Mouse (Mus musculus): Measurements from ENCODE around the gene Smyd5. TPM values are rescaled to one million over a fixed set of nuclear protein-coding genes. Genes with fewer than 3 reads are reported as not detected.

Gene Smyd5
- total RNA-seq (2021): 10 to 100 TPM; 39.3 to 43.5 TPM
- long read RNA-seq, experiment 1, transcript Smyd5-201 (13 exons, 2,486 nt): major isoform, 14 of 23 reads
- long read RNA-seq, experiment 1, partial matches to known transcripts: 1 of 23 reads
- long read RNA-seq, experiment 1, other reads (novel, unspliced or antisense): 7 of 23 reads
- long read RNA-seq, experiment 2, transcript Smyd5-201 (13 exons, 2,486 nt): major isoform, 26 of 44 reads
- long read RNA-seq, experiment 2, partial matches to known transcripts: 13 of 44 reads
- long read RNA-seq, experiment 2, other reads (novel, unspliced or antisense): 4 of 44 reads

- DNase-seq (ENCODE audit: low spot score in 2 of 2): peak; percentile 72 to 75
Observed at GRCm38 (mm10) chr6:85431842-85432431, at the start of gene Smyd5. Smyd5 (plus strand) TSS chr6:85431989.

- DNase-seq (ENCODE audit: low spot score in 2 of 2): no peak
Observed at GRCm38 (mm10) chr6:85382791-85383190, 49.0 kb upstream of the Smyd5 start.

DNA sequence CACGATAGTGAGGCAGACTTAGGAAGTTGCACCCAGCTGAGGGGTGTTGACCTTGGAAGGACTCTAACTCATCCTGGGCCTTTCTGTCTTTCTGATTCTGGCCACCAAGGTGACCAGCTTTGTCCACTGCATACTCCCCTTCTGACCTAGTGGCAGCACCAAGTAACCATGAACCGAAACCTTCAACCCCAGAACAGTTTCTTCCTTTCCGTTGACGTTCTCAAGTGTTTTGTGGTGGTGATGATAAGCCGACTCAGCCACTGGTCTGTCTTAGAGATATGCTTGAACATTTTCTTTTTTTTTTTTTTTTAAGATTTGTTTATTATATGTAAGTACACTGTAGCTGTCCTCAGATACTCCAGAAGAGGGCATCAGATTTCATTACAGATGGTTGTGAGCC lies 43.2 kb upstream of the Smyd5 start:
- no peak for DNase-seq (ENCODE audit: low spot score in 2 of 2)

- no peak for DNase-seq (ENCODE audit: low spot score in 2 of 2)
Observed at GRCm38 (mm10) chr6:85391803-85392202, 40.0 kb upstream of the Smyd5 start.

DNA sequence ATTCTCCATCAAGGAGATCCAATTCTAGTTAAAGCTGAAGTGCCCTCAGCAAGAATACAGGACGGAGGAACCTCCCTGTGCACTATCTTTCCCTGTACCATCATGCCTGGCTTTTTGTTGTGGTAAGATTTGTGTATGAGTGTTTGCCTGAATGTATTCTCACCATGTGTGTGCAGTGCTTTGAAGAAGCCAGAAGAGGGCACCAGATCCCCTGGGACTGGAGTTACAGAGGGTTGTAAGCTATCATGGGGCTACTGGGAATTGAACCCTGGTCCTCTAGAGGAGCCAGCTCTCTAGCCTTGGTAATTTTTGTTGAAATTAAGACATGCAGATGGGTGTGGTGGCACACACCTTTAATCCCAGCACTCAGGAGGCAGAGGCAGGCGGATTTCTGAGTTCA lies 36.4 kb upstream of the Smyd5 start:
- no peak for DNase-seq (ENCODE audit: low spot score in 2 of 2)

DNA sequence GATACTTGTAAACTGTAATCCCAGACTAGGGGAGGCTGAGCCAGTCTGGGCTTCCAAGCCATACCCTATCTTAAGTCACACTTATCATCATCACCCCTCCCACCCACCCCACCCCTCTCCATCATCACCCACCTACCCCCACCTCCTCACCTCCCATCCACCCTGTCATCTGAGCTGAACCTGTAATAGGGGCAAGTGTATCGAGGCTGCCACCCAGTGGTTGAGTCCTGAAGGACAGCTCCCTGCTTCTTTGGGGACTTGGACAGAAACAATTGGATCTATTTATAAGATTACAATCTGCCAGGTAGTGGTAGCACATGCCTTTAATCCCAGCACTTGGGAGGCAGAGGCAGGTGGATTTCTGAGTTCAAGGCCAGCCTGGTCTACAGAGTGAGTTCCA lies 34.6 kb upstream of the Smyd5 start:
- DNase-seq (ENCODE audit: low spot score in 2 of 2): no peak

- DNase-seq (ENCODE audit: low spot score in 2 of 2): no peak
Observed at GRCm38 (mm10) chr6:85399715-85400114, 32.1 kb upstream of the Smyd5 start.

DNA sequence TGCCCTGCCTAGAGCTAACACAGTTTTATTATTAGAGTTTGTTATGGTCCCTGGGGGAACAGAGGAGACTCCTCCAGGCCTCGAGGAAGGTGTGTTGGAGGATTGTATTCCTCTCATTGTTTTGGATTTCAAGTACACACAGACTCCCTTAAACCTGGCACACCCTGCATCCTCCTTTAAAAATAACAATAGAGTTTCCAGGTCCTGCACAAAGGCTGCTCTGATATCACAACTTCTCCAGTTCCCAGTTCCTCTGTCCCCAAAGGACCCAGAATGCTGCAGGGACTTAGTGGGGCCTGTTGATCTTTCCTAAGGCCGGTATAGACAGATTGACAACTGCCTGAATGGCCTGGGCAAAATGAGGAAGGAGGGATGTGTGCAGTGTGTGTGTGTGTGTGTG lies 29.2 kb upstream of the Smyd5 start:
- DNase-seq (ENCODE audit: low spot score in 2 of 2): no peak

GRCm38 (mm10) chr6:85403039-85403438 lies 28.8 kb upstream of the Smyd5 start:
- no peak for DNase-seq (ENCODE audit: low spot score in 2 of 2)

DNA sequence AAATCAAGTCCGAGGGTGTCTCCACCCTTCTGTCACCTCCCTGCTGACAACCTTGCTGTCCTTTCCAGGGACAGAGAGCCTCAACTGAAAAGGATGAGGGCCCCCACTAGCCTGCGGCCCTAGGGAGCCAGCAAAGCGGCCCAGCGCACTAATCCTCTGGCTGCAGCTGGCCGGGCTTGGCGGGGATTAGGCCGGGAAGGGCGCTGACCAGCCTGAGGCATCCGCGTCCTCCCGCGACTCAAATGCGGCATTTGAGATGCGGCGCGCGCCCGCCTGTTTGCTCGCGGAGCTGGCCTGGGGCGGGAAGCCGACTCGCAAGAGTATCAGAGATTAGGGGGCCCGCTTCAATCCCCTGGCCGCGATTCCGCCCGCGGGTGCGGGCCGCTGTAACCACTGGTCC lies 22.8 kb upstream of the Smyd5 start:
- DNase-seq (ENCODE audit: low spot score in 2 of 2): no peak

GRCm38 (mm10) chr6:85410771-85411273 lies 21.0 kb upstream of the Smyd5 start:
- DNase-seq (ENCODE audit: low spot score in 2 of 2): peak in 1 of 2 experiments; percentile 34

- DNase-seq (ENCODE audit: low spot score in 2 of 2): no peak
Observed at GRCm38 (mm10) chr6:85415829-85416228, 16.0 kb upstream of the Smyd5 start.

DNA sequence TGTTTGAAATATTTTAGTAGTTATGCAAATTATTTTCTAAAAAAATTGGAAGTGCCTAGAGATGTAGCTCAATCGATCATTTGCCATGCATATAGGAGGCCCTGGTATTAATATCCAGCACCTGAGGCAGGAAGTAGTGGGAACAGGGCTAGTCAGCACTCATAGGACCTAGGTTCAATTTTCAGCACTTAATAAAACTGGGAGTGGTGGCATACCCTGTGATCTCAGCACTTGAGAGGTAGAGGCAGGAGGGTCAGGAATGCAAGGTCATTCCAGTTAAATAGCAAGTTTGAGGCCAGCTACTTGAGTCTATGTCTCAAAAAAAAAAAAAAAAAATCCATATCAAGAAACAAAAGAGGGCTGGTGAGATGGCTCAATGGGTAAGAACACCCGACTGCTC lies 12.6 kb upstream of the Smyd5 start:
- no peak for DNase-seq (ENCODE audit: low spot score in 2 of 2)

GRCm38 (mm10) chr6:85423836-85424379 lies 7.9 kb upstream of the Smyd5 start, which contains the start of gene Noto:
Noto (plus strand) TSS chr6:85423886.
- DNase-seq (ENCODE audit: low spot score in 2 of 2): no peak

DNA sequence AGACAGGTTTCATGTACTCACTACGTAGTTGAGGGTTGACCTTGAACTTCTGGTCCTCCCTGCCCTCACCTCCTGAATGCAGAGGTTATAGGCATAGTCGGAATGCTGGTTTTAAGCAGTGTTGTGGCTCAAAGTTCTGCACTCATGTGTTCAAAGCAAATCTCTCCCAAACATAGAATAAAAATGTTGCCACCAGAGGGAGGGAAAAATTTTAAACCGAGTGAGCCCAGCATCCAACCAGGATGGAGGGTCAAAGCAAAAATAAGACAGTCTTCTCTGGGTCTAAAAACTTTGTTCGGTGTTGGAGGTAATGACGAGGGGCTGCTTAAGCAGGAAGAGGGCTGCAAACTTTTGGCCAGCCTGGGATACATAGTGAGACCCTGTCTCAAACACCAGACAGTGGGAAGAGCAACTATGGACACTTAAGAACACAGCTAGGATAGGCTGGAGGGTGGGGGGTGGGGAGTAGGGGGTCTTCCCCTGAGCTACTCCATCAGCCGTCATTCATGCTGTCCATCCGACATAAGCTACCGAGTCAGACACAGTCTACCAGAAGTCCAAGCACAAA lies 431 bp upstream of the Smyd5 start:
- DNase-seq (ENCODE audit: low spot score in 2 of 2): no peak

DNA sequence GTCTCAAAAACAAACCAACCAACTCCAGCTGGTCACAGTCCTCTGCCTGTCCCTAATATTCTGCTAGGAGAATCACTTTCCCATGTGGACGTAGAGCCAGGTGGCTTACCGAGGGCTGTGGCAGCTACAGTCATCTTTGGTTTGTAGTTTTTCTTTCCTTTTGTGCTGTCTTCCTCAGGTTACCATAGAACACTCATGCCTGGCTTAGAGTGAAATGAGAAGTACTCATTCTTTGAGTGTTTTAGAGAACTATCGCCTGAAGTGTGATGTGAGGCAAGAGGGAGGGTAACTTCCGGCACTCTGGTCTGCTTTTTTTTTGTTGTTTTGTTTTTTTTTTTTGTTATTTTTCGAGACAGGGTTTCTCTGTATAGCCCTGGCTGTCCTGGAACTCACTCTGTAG lies 2.1 kb downstream of the Smyd5 start:
- DNase-seq (ENCODE audit: low spot score in 2 of 2): no peak

- no peak for DNase-seq (ENCODE audit: low spot score in 2 of 2)
Observed at GRCm38 (mm10) chr6:85436204-85436603, 4.4 kb downstream of the Smyd5 start.

GRCm38 (mm10) chr6:85436631-85437030 lies 4.8 kb downstream of the Smyd5 start:
- DNase-seq (ENCODE audit: low spot score in 2 of 2): no peak

GRCm38 (mm10) chr6:85441142-85441541 lies 9.4 kb downstream of the Smyd5 start:
- DNase-seq (ENCODE audit: low spot score in 2 of 2): no peak

DNA sequence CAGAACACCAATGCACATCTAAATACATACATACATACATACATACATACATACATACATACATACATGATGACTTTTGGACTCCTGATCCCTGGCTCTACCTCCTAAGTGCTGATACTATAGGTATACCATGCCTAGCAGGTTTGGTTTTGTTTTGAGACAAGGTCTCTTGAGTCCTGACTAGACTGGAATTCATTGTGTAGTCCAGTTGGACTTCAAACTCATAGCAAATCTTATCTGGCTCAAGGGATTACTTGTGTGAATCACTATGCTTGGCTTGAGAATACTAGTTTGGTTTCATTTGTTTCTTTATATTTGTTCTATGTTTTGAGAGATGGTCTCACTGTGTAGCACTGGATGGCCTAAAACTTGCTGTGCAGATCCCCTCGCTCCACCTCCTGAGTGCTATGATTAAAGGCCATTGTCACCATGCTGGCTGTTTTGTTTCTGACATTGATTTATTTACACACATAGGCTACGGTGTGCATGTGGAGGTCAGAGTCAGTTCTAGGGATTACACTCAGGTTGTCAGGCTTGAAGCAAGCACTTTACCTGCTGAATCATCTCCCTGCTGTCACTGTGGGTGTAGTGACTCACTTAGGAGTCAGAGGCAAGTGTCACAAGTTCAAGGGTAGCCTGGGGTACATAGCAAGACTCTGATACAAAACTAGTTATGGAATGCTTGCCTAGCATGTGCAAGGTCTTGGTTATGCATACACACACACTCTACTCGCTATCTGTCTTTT lies 11.9 kb downstream of the Smyd5 start:
- DNase-seq (ENCODE audit: low spot score in 2 of 2): no peak

DNA sequence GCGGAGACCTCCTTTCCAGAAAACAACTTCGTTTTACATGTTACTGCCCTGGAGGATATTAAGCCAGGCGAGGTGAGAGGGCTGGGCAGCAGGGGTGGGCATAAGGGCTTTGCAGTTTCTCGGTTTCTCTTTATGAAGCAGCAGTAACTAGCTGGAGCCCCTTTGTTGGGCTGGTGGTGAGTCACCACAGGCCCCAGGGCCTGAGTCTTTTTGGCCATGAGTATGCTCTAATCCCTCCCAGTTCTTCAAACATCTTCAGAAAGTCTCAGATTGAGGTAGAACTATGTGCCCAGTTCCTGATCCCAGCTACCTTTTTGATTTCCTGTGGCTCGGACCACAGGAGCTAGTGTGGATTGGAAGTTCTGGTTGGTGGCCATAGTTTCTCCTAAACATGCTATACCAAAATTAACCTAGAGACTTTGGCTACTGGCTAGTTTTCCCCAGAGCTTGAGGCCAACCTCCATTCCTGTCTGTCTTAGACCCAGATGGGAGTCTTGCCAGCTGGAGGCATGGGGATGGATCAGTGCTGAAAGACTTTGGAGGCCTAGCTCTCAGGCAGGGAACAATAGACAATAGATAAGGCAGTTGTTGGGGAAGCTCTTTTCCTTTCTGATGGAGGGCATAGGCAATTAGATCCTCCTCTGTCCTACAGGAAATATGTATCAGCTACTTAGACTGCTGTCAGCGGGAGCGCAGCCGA lies 12.6 kb downstream of the Smyd5 start:
- no peak for DNase-seq (ENCODE audit: low spot score in 2 of 2)

Data from adrenal gland, postnatal 4 days (tissue).